25 mouse cellular contexts compared by ENCODE assay signal in genomic region chr6:97684335-97684734, GRCm38 (mm10).
DNase-seq lines count a peak whose midpoint lies in the region; ATAC-seq and TF ChIP-seq lines count a peak whose summit lies in the region.
"Had no signal": no experiment of that assay in that cellular context is flagged by ENCODE, and none has a peak within 500 bp of the region (broad histone marks: within the 10 kb centered on the region; RNA-seq: fewer than 3 reads in every experiment).

No protein-coding gene starts in this region.

- ATAC-seq in forebrain, embryonic 14.5 days = no peak; the same call in 1 of the 2 replicates
- no peak for ATAC-seq in forebrain, embryonic 11.5 days (replicated peaks; ENCODE audit: low FRiP score)
- peak; percentile 33; the same call in 1 of the 2 replicates for ATAC-seq in heart, postnatal 0 days (ENCODE audit: insufficient read depth, low read depth)
- ATAC-seq: CD4-positive, CD25-positive, alpha-beta regulatory T cell, adult 4 months; liver, postnatal 0 days; lung, postnatal 0 days; midbrain, embryonic 16.5 days had no signal

- no peak for TF ChIP-seq CTCF in heart, postnatal 0 days (IDR thresholded peaks at IDR 0.05; ENCODE audit: low read depth)

- 77% methylated on average over 7 of the region's 7 CpGs for WGBS in forebrain, embryonic 14.5 days
- WGBS in forebrain, embryonic 11.5 days = 91% methylated on average over 7 of the region's 7 CpGs
- WGBS in heart, postnatal 0 days = 52% methylated on average over 7 of the region's 7 CpGs

- no peak overlapping the region for H3K9ac ChIP-seq in forebrain, embryonic 14.5 days (ENCODE audit: low read length)
- no peak overlapping the region for H3K9ac ChIP-seq in forebrain, embryonic 11.5 days (ENCODE audit: low read length)
- no peak overlapping the region for H3K9ac ChIP-seq in heart, postnatal 0 days (replicated peaks; ENCODE audit: low read depth, low read length)
- H3K9ac ChIP-seq: hindbrain, embryonic 13.5 days; limb, embryonic 12.5 days; liver, postnatal 0 days; neural tube, embryonic 13.5 days had no signal

- H3K36me3 ChIP-seq in forebrain, embryonic 14.5 days (ENCODE audit: control insufficient read depth, insufficient read depth, low read length) = no peaks in the 10 kb centered on the region
- H3K36me3 ChIP-seq in forebrain, embryonic 11.5 days (ENCODE audit: control insufficient read depth, insufficient read depth, low read length) = no peaks in the 10 kb centered on the region
- no peaks in the 10 kb centered on the region for H3K36me3 ChIP-seq in heart, postnatal 0 days (replicated peaks; ENCODE audit: control insufficient read depth, insufficient read depth, low read length)
- H3K36me3 ChIP-seq: hindbrain, embryonic 13.5 days; limb, embryonic 12.5 days; midbrain, embryonic 10.5 days; neural tube, embryonic 13.5 days had no signal

- TF ChIP-seq EP300 in heart, postnatal 0 days (IDR thresholded peaks at IDR 0.05; ENCODE audit: low read depth) = no peak

- H3K4me2 ChIP-seq in forebrain, embryonic 14.5 days (ENCODE audit: low read length) = no peak overlapping the region
- no peak overlapping the region for H3K4me2 ChIP-seq in forebrain, embryonic 11.5 days (ENCODE audit: low read depth, low read length, severe bottlenecking)
- peak overlapping the region; percentile 13; the same call in 1 of the 2 replicates for H3K4me2 ChIP-seq in heart, postnatal 0 days (ENCODE audit: low read depth, low read length)
- H3K4me2 ChIP-seq: hindbrain, embryonic 13.5 days; limb, embryonic 12.5 days; liver, embryonic 11.5 days; neural tube, embryonic 13.5 days had no signal

- no peak overlapping the region for H3K4me3 ChIP-seq in forebrain, embryonic 14.5 days (ENCODE audit: low read depth, low read length)
- H3K4me3 ChIP-seq in forebrain, embryonic 11.5 days (ENCODE audit: low read depth, low read length) = no peak overlapping the region
- no peak overlapping the region for H3K4me3 ChIP-seq in heart, postnatal 0 days (ENCODE audit: low read depth, low read length)
- H3K4me3 ChIP-seq: hindbrain, embryonic 13.5 days; limb, embryonic 12.5 days; midbrain, embryonic 10.5 days; myocyte; neural tube, embryonic 13.5 days had no signal

- peak; percentile 50 for DNase-seq in forebrain, embryonic 14.5 days (ENCODE audit: low spot score)
- no peak for DNase-seq in forebrain, embryonic 11.5 days (ENCODE audit: low spot score)
- DNase-seq in heart, postnatal 0 days (ENCODE audit: low spot score) = peak; percentile 26
- no peak for DNase-seq in heart, postnatal 14 days
- DNase-seq in right cerebral cortex, adult 18-20 months = peak; percentile 2
- DNase-seq in right cerebral cortex, postnatal 36 days (ENCODE audit: low spot score in 2 of 2) = no peak
- peak; percentile 13 for DNase-seq in skeletal muscle tissue, adult 2 months (ENCODE audit: low read depth, low spot score)
- no peak for DNase-seq in adrenal gland, postnatal 14 days
- DNase-seq: adrenal gland, postnatal 25 days; cerebellum, adult 11-12 months; cerebellum, postnatal 10 days; gastrocnemius, postnatal 25 days; kidney, adult 18-20 months; kidney, postnatal 4 days; liver, postnatal 0 days; thymus, postnatal 14 days had no signal

- peak overlapping the region; percentile 54; the same call in 1 of the 2 replicates for H3K27ac ChIP-seq in forebrain, embryonic 14.5 days (ENCODE audit: low read depth, low read length)
- H3K27ac ChIP-seq in forebrain, embryonic 11.5 days (ENCODE audit: low read depth, low read length) = no peak overlapping the region
- 0 out of 2 replicates have a peak overlapping the region, but pooled peaks have one; percentile 4 for H3K27ac ChIP-seq in heart, postnatal 0 days (ENCODE audit: low read depth)
- H3K27ac ChIP-seq: hindbrain, embryonic 13.5 days; limb, embryonic 12.5 days; midbrain, embryonic 10.5 days; neural tube, embryonic 13.5 days had no signal

- no peaks in the 10 kb centered on the region for H3K27me3 ChIP-seq in forebrain, embryonic 14.5 days (replicated peaks; ENCODE audit: control insufficient read depth, insufficient read depth, low read length)
- H3K27me3 ChIP-seq in forebrain, embryonic 11.5 days (ENCODE audit: control insufficient read depth, insufficient read depth, low read length) = no peaks in the 10 kb centered on the region
- H3K27me3 ChIP-seq in heart, postnatal 0 days (ENCODE audit: control insufficient read depth, insufficient read depth, low read length) = no peaks in the 10 kb centered on the region
- H3K27me3 ChIP-seq: hindbrain, embryonic 13.5 days; limb, embryonic 12.5 days; neural tube, embryonic 13.5 days had no signal

- intact Hi-C loops in heart, postnatal 14 days (cut with DNase I) = no loop called here

- no peaks in the 10 kb centered on the region for H3K9me3 ChIP-seq in forebrain, embryonic 14.5 days (replicated peaks; ENCODE audit: control insufficient read depth, low read length)
- no peaks in the 10 kb centered on the region for H3K9me3 ChIP-seq in forebrain, embryonic 11.5 days (ENCODE audit: control insufficient read depth, low read length)
- no peaks in the 10 kb centered on the region for H3K9me3 ChIP-seq in heart, postnatal 0 days (replicated peaks; ENCODE audit: control insufficient read depth, low read length)
- H3K9me3 ChIP-seq: hindbrain, embryonic 13.5 days; limb, embryonic 12.5 days; midbrain, embryonic 10.5 days; neural tube, embryonic 13.5 days had no signal

- 0 out of 2 replicates have a peak, but pooled peaks cover 3% of the 10 kb centered on the region for H3K4me1 ChIP-seq in forebrain, embryonic 14.5 days (ENCODE audit: control insufficient read depth, insufficient read depth, low read length)
- H3K4me1 ChIP-seq in forebrain, embryonic 11.5 days (replicated peaks; ENCODE audit: control insufficient read depth, insufficient read depth, low read length) = no peaks in the 10 kb centered on the region
- H3K4me1 ChIP-seq in heart, postnatal 0 days (ENCODE audit: control insufficient read depth, insufficient read depth) = no peaks in the 10 kb centered on the region; the same call in 1 of the 2 replicates
- H3K4me1 ChIP-seq: limb, embryonic 12.5 days; neural tube, embryonic 13.5 days had no signal

Comparison
In these comparisons a context has a peak if more than half of its experiments do, and no peak if none do; other contexts are left out.
1. DNase-seq: peak in forebrain, embryonic 14.5 days (single experiment), heart, postnatal 0 days (single experiment), right cerebral cortex, adult 18-20 months (single experiment) and skeletal muscle tissue, adult 2 months (single experiment); none in forebrain, embryonic 11.5 days (single experiment), heart, postnatal 14 days (0 of 2), right cerebral cortex, postnatal 36 days (0 of 2) and adrenal gland, postnatal 14 days (single experiment).